Mouse (Mus musculus) stomach, embryonic 14.5 days (tissue): Measurements from ENCODE around the gene Plau. TPM values are rescaled to one million over a fixed set of nuclear protein-coding genes. Genes with fewer than 3 reads are reported as not detected.

Experiments used
- ATAC-seq: fragments of 200-750 bp; cut with Nextera tagmentation; 2 replicates; pipeline ENCODE4 v1.8.0; 2017; ENCODE audit warnings: low read depth, moderate TSS enrichment; ENCODE audit not compliant: insufficient number of reproducible peaks, insufficient read depth, low FRiP score
- H3K27ac ChIP-seq: fragments of 300-500 bp; sonication (generic); 2 replicates; pipeline ENCODE4 v1.5.1; 2014; ENCODE audit warnings: mild to moderate bottlenecking, low read length, moderate library complexity, mixed read lengths
- H3K27me3 ChIP-seq: fragments of 300-500 bp; sonication (generic); 2 replicates; pipeline ENCODE4 v1.6.1; 2014; ENCODE audit warnings: low read length, control low read depth, mixed read lengths; ENCODE audit not compliant: control insufficient read depth, insufficient read depth
- H3K36me3 ChIP-seq: fragments of 300-500 bp; sonication (generic); 2 replicates; pipeline ENCODE4 v1.6.1; 2014; ENCODE audit warnings: mild to moderate bottlenecking, control low read depth, low read length, moderate library complexity, mixed read lengths; ENCODE audit not compliant: control insufficient read depth, insufficient read depth
- H3K4me1 ChIP-seq: fragments of 300-500 bp; sonication (generic); 2 replicates; pipeline ENCODE4 v1.6.1; 2014; ENCODE audit warnings: low read length, control low read depth, mixed read lengths; ENCODE audit not compliant: control insufficient read depth, insufficient read depth
- H3K4me2 ChIP-seq: fragments of 300-500 bp; sonication (generic); replicated peaks from 2 replicates; pipeline ENCODE4 v1.6.1; 2014; ENCODE audit warnings: low read depth, low read length, control low read depth
- H3K4me3 ChIP-seq: fragments of 300-500 bp; sonication (generic); 2 replicates; pipeline ENCODE4 v1.5.1; 2014; ENCODE audit warnings: low read depth, low read length, control low read depth
- H3K9ac ChIP-seq: fragments of 300-500 bp; sonication (generic); replicated peaks from 2 replicates; pipeline ENCODE4 v1.6.1; 2014; ENCODE audit warnings: low read depth, mild to moderate bottlenecking, control low read depth, low read length, moderate library complexity, mixed read lengths
- H3K9me3 ChIP-seq: fragments of 300-500 bp; sonication (generic); 2 replicates; pipeline ENCODE4 v1.6.1; 2016; ENCODE audit warnings: low read depth, low read length, control low read depth; ENCODE audit not compliant: control insufficient read depth
- WGBS: fragments of 180-500 bp; shearing (Covaris S2); extraction: QIAGEN DNeasy Blood & Tissue Kit; methylation state at CpG from one replicate; pipeline ENCODE4 v1.1.7; 2014; 5-methylcytosine and 5-hydroxymethylcytosine counted together
- polyA plus RNA-seq: library from polyadenylated mRNA; unstranded; fragments of >200 nt; fragmentation: Nextera tagmentation; extraction: Ambion mirVana; gene quantifications from 2 replicates; pipeline ENCODE4 v1.2.1, GENCODE M21; 2014

Plau gene
- polyA plus RNA-seq, 1 experiment from 2014 or later, result 0.64 TPM

- Histone ChIP-seq H3K9me3 (no peaks in the 10 kb centered on the region), H3K4me1 (peaks cover 3% of the 10 kb centered on the region; the same call in 1 of the 2 replicates), H3K9ac (no peak overlapping the region), H3K27ac (no peak overlapping the region), H3K4me3 (no peak overlapping the region), H3K27me3 (no peaks in the 10 kb centered on the region), H3K36me3 (no peaks in the 10 kb centered on the region), H3K4me2 (no peak overlapping the region)
- WGBS, result 18% methylated on average over 6 of the region's 6 CpGs
- no peak for ATAC-seq
Measured at GRCm38 (mm10) chr14:20873931-20874330, 37.5 kb downstream of the Plau start.

- Histone ChIP-seq H3K9me3 (no peaks in the 10 kb centered on the region), H3K4me2 (no peak overlapping the region), H3K27me3 (no peaks in the 10 kb centered on the region), H3K4me1 (peaks cover 10% of the 10 kb centered on the region; the same call in 1 of the 2 replicates), H3K36me3 (no peaks in the 10 kb centered on the region), H3K9ac (no peak overlapping the region), H3K27ac (no peak overlapping the region), H3K4me3 (no peak overlapping the region)
- WGBS, result 74% methylated on average over 5 of the region's 5 CpGs
- no peak for ATAC-seq
Measured at GRCm38 (mm10) chr14:20884691-20885090, 48.2 kb downstream of the Plau start.

- ATAC-seq, result 0 out of 2 replicates have a peak, but pooled peaks have one; percentile 33
- Histone ChIP-seq H3K4me2 (0 out of 2 replicates have a peak overlapping the region, but pooled peaks have one; percentile 3), H3K27ac (no peak overlapping the region; the same call in 1 of the 2 replicates), H3K4me1 (peaks cover 10% of the 10 kb centered on the region; the same call in 1 of the 2 replicates), H3K27me3 (no peaks in the 10 kb centered on the region), H3K36me3 (no peaks in the 10 kb centered on the region), H3K9me3 (no peaks in the 10 kb centered on the region), H3K9ac (no peak overlapping the region), H3K4me3 (no peak overlapping the region)
- 24% methylated on average over 10 of the region's 10 CpGs for WGBS
Measured at GRCm38 (mm10) chr14:20885091-20885888, 48.8 kb downstream of the Plau start.

GRCm38 (mm10) chr14:20886266-20886665, 49.8 kb downstream of the Plau start:
- 50% methylated on average over 4 of the region's 4 CpGs for WGBS
- no peaks in the 10 kb centered on the region for H3K27me3 ChIP-seq
- no peak overlapping the region for H3K4me3 ChIP-seq
- ATAC-seq, result no peak
- no peak overlapping the region for H3K4me2 ChIP-seq
- H3K27ac ChIP-seq, result no peak overlapping the region
- no peaks in the 10 kb centered on the region for H3K36me3 ChIP-seq
- peaks cover 10% of the 10 kb centered on the region; the same call in 1 of the 2 replicates for H3K4me1 ChIP-seq
- no peaks in the 10 kb centered on the region for H3K9me3 ChIP-seq
- H3K9ac ChIP-seq, result no peak overlapping the region

GRCm38 (mm10) chr14:20887541-20888085, 51.2 kb downstream of the Plau start:
- no peak overlapping the region for H3K9ac ChIP-seq
- no peak for ATAC-seq
- H3K27me3 ChIP-seq, result no peaks in the 10 kb centered on the region
- no peaks in the 10 kb centered on the region for H3K36me3 ChIP-seq
- 86% methylated on average over 7 of the region's 7 CpGs for WGBS
- no peak overlapping the region for H3K4me2 ChIP-seq
- H3K4me3 ChIP-seq, result no peak overlapping the region
- no peak overlapping the region for H3K27ac ChIP-seq
- H3K4me1 ChIP-seq, result peaks cover 13% of the 10 kb centered on the region; the same call in 1 of the 2 replicates
- H3K9me3 ChIP-seq, result no peaks in the 10 kb centered on the region

- Histone ChIP-seq H3K9ac (no peak overlapping the region), H3K36me3 (no peaks in the 10 kb centered on the region), H3K9me3 (no peaks in the 10 kb centered on the region), H3K27me3 (no peaks in the 10 kb centered on the region), H3K4me2 (no peak overlapping the region), H3K4me3 (no peak overlapping the region), H3K27ac (peak overlapping the region; percentile 29), H3K4me1 (peaks cover 7% of the 10 kb centered on the region; the same call in 1 of the 2 replicates)
- peak; percentile 78; the same call in 1 of the 2 replicates for ATAC-seq
- WGBS, result 25% methylated on average over 9 of the region's 9 CpGs
Measured at GRCm38 (mm10) chr14:20891941-20892402, 55.5 kb downstream of the Plau start.

Other genes starting within 250 kb of the Plau start
- 8.4 and 9.8 TPM in 2 replicates for gene Usp54, start 195.6 kb upstream of the Plau start, polyA plus RNA-seq
- 0.29 TPM in 1 of 2 replicates, not detected in the other for gene Myoz1, start 180.1 kb upstream of the Plau start, polyA plus RNA-seq
- gene Synpo2l, start 168.3 kb upstream of the Plau start, polyA plus RNA-seq, result 0.17 and 0.29 TPM in 2 replicates
- gene Sec24c, start 162.4 kb upstream of the Plau start, polyA plus RNA-seq, result 86.9 and 88.1 TPM in 2 replicates
- gene Fut11, start 141.7 kb upstream of the Plau start, polyA plus RNA-seq, result 20.5 and 20.7 TPM in 2 replicates
- 211 and 224 TPM in 2 replicates for gene Chchd1, start 133.7 kb upstream of the Plau start, polyA plus RNA-seq
- gene Zswim8, start 129.1 kb upstream of the Plau start, polyA plus RNA-seq, result 35.9 and 38.6 TPM in 2 replicates
- 28.1 and 31.1 TPM in 2 replicates for gene Ndst2, start 102.1 kb upstream of the Plau start, polyA plus RNA-seq
- 46.6 and 53.6 TPM in 2 replicates for gene Camk2g, start 42.6 kb upstream of the Plau start, polyA plus RNA-seq
- gene Vcl, start 92.7 kb downstream of the Plau start, polyA plus RNA-seq, result 94.8 and 106 TPM in 2 replicates
- 78.1 and 85.3 TPM in 2 replicates for gene Ap3m1, start 215.8 kb downstream of the Plau start, polyA plus RNA-seq
- 139 and 145 TPM in 2 replicates for gene Adk, start 215.9 kb downstream of the Plau start, polyA plus RNA-seq